ENCODE assay signal across 19 mouse cellular contexts in genomic region chr13:54797861-54798643, GRCm38 (mm10). TPM values are rescaled to one million over a fixed set of nuclear protein-coding genes. Genes with fewer than 3 reads are reported as not detected.
A peak's percentile ranks its signal among the peaks of the same experiment; 100 is the strongest.
DNase-seq lines count a peak whose midpoint lies in the region.
"Had no signal": no experiment of that assay in that cellular context is flagged by ENCODE, and none has a peak within 500 bp of the region (broad histone marks: within the 10 kb centered on the region; RNA-seq: fewer than 3 reads in every experiment).

No protein-coding gene starts in this region.

- DNase-seq in layer of hippocampus, adult 11-12 months (ENCODE audit: low spot score): peak; percentile 44
- no peak for DNase-seq in layer of hippocampus, postnatal 14 days (ENCODE audit: low spot score in 2 of 2)
- peak; percentile 80 for DNase-seq in right cerebral cortex, adult 18-20 months
- no peak for DNase-seq in right cerebral cortex, postnatal 14 days
- DNase-seq in brain, adult 2 months (ENCODE audit: low read depth, low spot score): peak; percentile 69
- peak; percentile 57 to 68 for DNase-seq in left cerebral cortex, postnatal 36 days (ENCODE audit: low spot score in 2 of 2)
- DNase-seq in gastrocnemius, postnatal 4 days (ENCODE audit: low spot score in 2 of 2): no peak
- DNase-seq: adrenal gland, postnatal 25 days; gastrocnemius, adult 2 months; gastrocnemius, postnatal 36 days; kidney, adult 11 months; liver had no signal

- intact Hi-C loops in left cerebral cortex, postnatal 36 days (cut with DNase I): loop anchor here (2.0 to 5.0 kb wide), 4 partner anchors 41 to 379 kb away; partner anchors contain the start of gene Unc5a

RNA-seq across cellular contexts. Expression of gene Tspan17, which starts 8.9 kb away (rescaled TPM):
- total RNA-seq in layer of hippocampus, postnatal 14 days (2021): 10 to 100 TPM; 85.8 to 95.7 TPM
- 10 to 100 TPM; 76.5 to 86.1 TPM for total RNA-seq in left cerebral cortex, postnatal 36 days (2021)
- 10 to 100 TPM; 27.8 to 28.0 TPM for total RNA-seq in gastrocnemius, postnatal 4 days (2021)
- total RNA-seq: megakaryocyte-erythroid progenitor cell, adult 5-6 weeks had no signal

RNA-seq across cellular contexts. Expression of gene Eif4e1b, which starts 14.3 kb away (rescaled TPM):
- under 1 TPM; 0.35 to 0.62 TPM for total RNA-seq in layer of hippocampus, postnatal 14 days (2021)
- not detected for total RNA-seq in left cerebral cortex, postnatal 36 days (2021)
- not detected for total RNA-seq in gastrocnemius, postnatal 4 days (2021)
- total RNA-seq: adrenal gland, adult 18-20 months; adrenal gland, postnatal 25 days; forebrain, postnatal 0 days; gastrocnemius, adult 2 months; gastrocnemius, postnatal 36 days; heart, adult 2 months; heart, postnatal 4 days; layer of hippocampus, adult 18-20 months; layer of hippocampus, postnatal 36 days; megakaryocyte-erythroid progenitor cell, adult 5-6 weeks had no signal

RNA-seq across cellular contexts. Expression of gene Sncb, which starts 31.7 kb away (rescaled TPM):
- total RNA-seq in layer of hippocampus, postnatal 14 days (2021): 100 to 1,000 TPM; 564 TPM
- 1,000 to 10,000 TPM in 1 of 2 experiments, 100 to 1,000 TPM in 1; 882 to 1,002 TPM for total RNA-seq in left cerebral cortex, postnatal 36 days (2021)
- under 1 TPM in 1 of 2 experiments, not detected in 1; 0.20 TPM for total RNA-seq in gastrocnemius, postnatal 4 days (2021)
- total RNA-seq: gastrocnemius, adult 2 months; gastrocnemius, postnatal 36 days; heart, adult 2 months; heart, postnatal 4 days; megakaryocyte-erythroid progenitor cell, adult 5-6 weeks had no signal

RNA-seq across cellular contexts. Expression of gene Gprin1, which starts 48.4 kb away (rescaled TPM):
- 100 to 1,000 TPM; 149 to 150 TPM for total RNA-seq in layer of hippocampus, postnatal 14 days (2021)
- total RNA-seq in left cerebral cortex, postnatal 36 days (2021): 100 to 1,000 TPM; 127 to 128 TPM
- total RNA-seq in gastrocnemius, postnatal 4 days (2021): under 1 TPM; 0.76 to 0.78 TPM
- total RNA-seq: gastrocnemius, adult 2 months; gastrocnemius, postnatal 36 days; heart, adult 2 months; megakaryocyte-erythroid progenitor cell, adult 5-6 weeks had no signal

Comparison
In these comparisons a context has a peak if more than half of its experiments do, and no peak if none do; other contexts are left out.
1. DNase-seq: peak in layer of hippocampus, adult 11-12 months (single experiment), right cerebral cortex, adult 18-20 months (single experiment), brain, adult 2 months (single experiment) and left cerebral cortex, postnatal 36 days (2 of 2); none in layer of hippocampus, postnatal 14 days (0 of 2), right cerebral cortex, postnatal 14 days (single experiment) and gastrocnemius, postnatal 4 days (0 of 2).
2. RNA of gene Sncb, which starts 31.7 kb away (total RNA-seq): 882 to 1,002 TPM in left cerebral cortex, postnatal 36 days and 564 TPM in layer of hippocampus, postnatal 14 days; 0.20 TPM in gastrocnemius, postnatal 4 days; every median in the first group is over 100 times any median in the second.